Mouse (Mus musculus) forebrain, embryonic 10.5 days (tissue): ENCODE measurements around the gene Lhx4. TPM values are rescaled to one million over a fixed set of nuclear protein-coding genes. Genes with fewer than 3 reads are reported as not detected.

ENCODE experiments used
- DNase-seq: peaks from one replicate; pipeline ENCODE4 v3.0.0-alpha.2; 2017; ENCODE audit warnings: low spot score; ENCODE audit errors: extremely low spot score
- H3K27ac ChIP-seq: fragments of 300-500 bp; sonication (generic); 2 replicates; pipeline ENCODE4 v1.5.1; 2016; ENCODE audit warnings: mild to moderate bottlenecking
- H3K27me3 ChIP-seq: fragments of 300-500 bp; sonication (generic); 2 replicates; pipeline ENCODE4 v1.6.1; 2016; ENCODE audit warnings: mild to moderate bottlenecking; ENCODE audit not compliant: poor library complexity, severe bottlenecking
- H3K36me3 ChIP-seq: fragments of 300-500 bp; sonication (generic); replicated peaks from 2 replicates; pipeline ENCODE4 v1.6.1; 2016; ENCODE audit warnings: mild to moderate bottlenecking, moderate library complexity
- H3K4me1 ChIP-seq: fragments of 300-500 bp; sonication (generic); 2 replicates; pipeline ENCODE4 v1.6.1; 2016
- H3K4me3 ChIP-seq: fragments of 300-500 bp; sonication (generic); 2 replicates; pipeline ENCODE4 v1.5.1; 2016; ENCODE audit warnings: mild to moderate bottlenecking, moderate library complexity
- H3K9me3 ChIP-seq: fragments of 300-500 bp; sonication (generic); 2 replicates; pipeline ENCODE4 v1.6.1; 2016; ENCODE audit warnings: mild to moderate bottlenecking, moderate library complexity
- WGBS: fragments of 180-500 bp; shearing (Covaris S2); methylation state at CpG from one replicate; pipeline ENCODE4 v1.1.7; 2016; 5-methylcytosine and 5-hydroxymethylcytosine counted together
- polyA plus RNA-seq: library from polyadenylated mRNA; unstranded; fragments of >200 nt; fragmentation: Nextera tagmentation; extraction: Ambion mirVana; gene quantifications from 2 replicates; pipeline ENCODE4 v1.2.1, GENCODE M21; 2016

The Lhx4 gene
- polyA plus RNA-seq, 1 experiment from 2014 or later: not detected

DNA sequence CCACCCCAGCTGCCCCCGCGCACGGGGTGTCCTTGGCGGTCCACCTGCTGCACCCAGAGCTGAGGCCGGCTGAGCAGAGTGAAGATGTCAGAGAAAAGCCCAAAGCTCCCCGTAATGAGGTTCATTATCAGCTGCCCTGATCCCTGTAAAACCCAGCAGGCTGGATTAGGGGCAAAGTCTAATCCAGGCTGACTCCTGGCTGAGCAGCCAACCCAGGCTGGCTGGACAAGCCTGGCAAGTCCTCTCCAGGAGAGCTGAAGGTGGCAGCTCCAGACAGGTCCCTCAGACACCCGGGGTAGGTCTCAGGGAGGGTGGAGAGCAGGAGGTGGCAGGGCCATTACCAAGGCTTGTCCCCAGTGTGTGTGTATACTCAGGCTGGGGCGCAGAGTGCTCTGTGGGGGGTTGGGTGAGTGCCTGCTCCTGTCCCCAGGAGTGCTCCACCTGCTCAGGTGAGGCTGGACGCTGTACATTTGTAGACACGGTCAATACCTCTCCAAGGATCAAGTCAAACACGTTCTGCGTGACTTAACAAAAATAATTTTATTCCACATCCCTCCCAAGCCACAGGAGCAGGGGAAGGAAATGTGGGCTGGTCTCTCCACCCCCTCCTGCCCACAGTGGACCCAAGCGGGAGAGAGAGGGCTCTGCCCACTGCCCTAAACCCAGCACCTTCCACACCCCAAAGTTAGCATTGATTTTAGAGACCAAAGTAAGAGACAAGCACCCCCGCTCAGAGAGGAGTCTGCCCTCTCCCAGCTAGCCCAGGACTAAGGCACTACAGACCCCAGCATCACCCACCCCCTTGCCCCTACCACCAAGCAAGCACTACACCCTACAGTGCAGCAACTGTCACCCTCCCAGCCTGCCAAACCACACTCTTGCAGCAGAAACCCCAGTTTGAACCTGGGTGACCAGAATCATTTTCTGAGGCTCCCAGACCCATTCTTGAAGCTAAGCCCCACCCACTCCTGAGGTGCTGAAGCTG is 26.4 kb upstream of the Lhx4 start:
- H3K27ac ChIP-seq: 0 out of 2 replicates have a peak overlapping the region, but pooled peaks have one; percentile 45
- H3K4me3 ChIP-seq: no peak overlapping the region
- WGBS: 52% methylated on average over 14 of the region's 14 CpGs
- H3K9me3 ChIP-seq: no peaks in the 10 kb centered on the region
- H3K36me3 ChIP-seq: peaks cover 30% of the 10 kb centered on the region
- no peak for DNase-seq
- H3K27me3 ChIP-seq: peaks cover 23% of the 10 kb centered on the region
- peaks cover 12% of the 10 kb centered on the region for H3K4me1 ChIP-seq

GRCm38 (mm10) chr1:155759167-155759566 is 7.7 kb upstream of the Lhx4 start:
- H3K36me3 ChIP-seq: no peaks in the 10 kb centered on the region
- 55% methylated on average over 12 of the region's 12 CpGs for WGBS
- H3K4me1 ChIP-seq: no peaks in the 10 kb centered on the region
- DNase-seq: no peak
- peaks cover 51% of the 10 kb centered on the region for H3K27me3 ChIP-seq
- H3K4me3 ChIP-seq: no peak overlapping the region
- H3K27ac ChIP-seq: no peak overlapping the region
- no peaks in the 10 kb centered on the region for H3K9me3 ChIP-seq

DNA sequence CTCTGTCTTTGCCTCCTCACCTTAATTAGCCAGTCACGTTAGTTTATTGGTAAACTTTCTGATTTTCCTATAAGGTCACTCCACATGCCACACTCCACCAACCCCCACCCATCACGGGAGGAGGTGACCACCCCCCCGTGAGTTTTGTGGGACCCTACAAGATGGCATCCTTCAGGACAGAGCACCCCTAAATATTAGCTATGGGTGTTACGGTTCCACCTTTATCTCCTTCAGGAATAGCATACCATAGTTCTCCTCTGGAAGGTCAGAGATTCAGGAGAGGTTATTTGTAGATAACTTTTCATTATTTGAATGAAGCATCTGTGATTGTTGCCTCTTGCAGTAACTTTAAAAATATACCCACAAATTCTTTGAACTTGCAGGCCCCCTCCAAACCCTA is 7.2 kb upstream of the Lhx4 start:
- H3K9me3 ChIP-seq: no peaks in the 10 kb centered on the region
- 82% methylated on average over 4 of the region's 4 CpGs for WGBS

GRCm38 (mm10) chr1:155757621-155758020 is 6.1 kb upstream of the Lhx4 start:
- H3K27ac ChIP-seq: no peak overlapping the region
- peaks cover 67% of the 10 kb centered on the region for H3K27me3 ChIP-seq
- no peaks in the 10 kb centered on the region for H3K9me3 ChIP-seq
- H3K36me3 ChIP-seq: no peaks in the 10 kb centered on the region
- H3K4me3 ChIP-seq: no peak overlapping the region
- H3K4me1 ChIP-seq: no peaks in the 10 kb centered on the region
- WGBS: 84% methylated on average over 7 of the region's 7 CpGs
- DNase-seq: no peak

More for the DNA sequence above, 7.2 kb upstream of the Lhx4 start:
- Histone ChIP-seq H3K27ac (no peak overlapping the region), H3K36me3 (no peaks in the 10 kb centered on the region), H3K27me3 (peaks cover 56% of the 10 kb centered on the region), H3K4me1 (no peaks in the 10 kb centered on the region), H3K4me3 (no peak overlapping the region)
- DNase-seq: no peak

- peaks cover 22% of the 10 kb centered on the region for H3K4me1 ChIP-seq
- WGBS: 78% methylated on average over 9 of the region's 9 CpGs
- no peaks in the 10 kb centered on the region for H3K9me3 ChIP-seq
- no peak overlapping the region for H3K4me3 ChIP-seq
- H3K36me3 ChIP-seq: no peaks in the 10 kb centered on the region
- no peak for DNase-seq
- no peak overlapping the region for H3K27ac ChIP-seq
- peaks cover 82% of the 10 kb centered on the region for H3K27me3 ChIP-seq
Observed at GRCm38 (mm10) chr1:155753411-155753810, 1.9 kb upstream of the Lhx4 start.

DNA sequence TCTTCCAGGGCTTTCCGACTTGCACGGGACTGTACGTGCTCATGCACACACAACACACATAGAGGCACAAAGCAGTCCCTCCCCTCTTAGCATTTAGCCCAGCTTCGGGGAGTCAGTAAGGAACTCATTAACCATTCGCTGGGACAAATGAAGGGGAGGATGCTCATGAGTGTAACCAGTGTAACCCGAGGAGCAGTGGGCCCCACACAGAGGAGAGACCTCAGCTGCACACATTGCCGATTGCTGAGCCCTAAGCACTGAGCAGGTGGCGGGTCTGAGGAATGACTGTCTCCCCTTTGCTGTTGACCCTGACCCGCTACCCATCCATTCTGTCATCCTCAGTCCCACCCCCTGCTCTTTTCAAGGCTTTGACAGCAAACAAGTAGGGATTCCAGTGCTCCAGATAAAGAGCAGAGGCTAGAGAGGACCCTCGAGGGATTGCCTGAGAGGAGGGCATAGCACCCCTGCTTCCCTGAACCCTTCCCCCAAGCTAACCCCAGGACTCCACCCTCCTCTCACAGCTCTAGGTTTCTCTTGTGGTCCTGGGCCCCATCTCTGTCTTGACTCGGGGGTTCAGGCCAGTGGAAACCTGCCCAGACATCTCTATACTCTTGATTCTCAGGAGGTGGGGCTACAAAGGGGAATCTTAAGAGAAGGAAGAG is 836 bp downstream of the Lhx4 start:
- Histone ChIP-seq H3K36me3 (no peaks in the 10 kb centered on the region), H3K27me3 (peaks cover 95% of the 10 kb centered on the region), H3K4me1 (peaks cover 22% of the 10 kb centered on the region), H3K9me3 (no peaks in the 10 kb centered on the region), H3K4me3 (no peak overlapping the region), H3K27ac (no peak overlapping the region)
- no peak for DNase-seq
- WGBS: 12% methylated on average over 11 of the region's 11 CpGs

DNA sequence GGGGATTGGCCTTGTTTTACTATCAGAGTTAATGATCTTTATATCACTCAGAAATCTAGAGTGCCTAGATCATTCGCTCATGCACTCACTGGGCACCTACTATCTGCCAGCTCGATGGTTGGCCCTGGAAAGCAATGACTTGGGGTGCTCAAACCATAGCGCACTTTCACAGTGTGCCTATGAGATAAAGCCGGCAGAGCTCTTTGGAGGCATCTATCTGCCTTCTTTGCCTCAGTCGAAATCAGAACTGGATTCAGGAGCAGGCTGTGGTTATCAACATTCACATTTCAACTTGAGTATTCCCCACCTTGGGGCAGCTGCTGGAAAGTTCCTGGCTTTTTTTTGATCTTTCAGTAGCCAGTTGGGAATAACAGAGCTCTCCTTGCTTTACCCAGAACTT is 3.6 kb downstream of the Lhx4 start:
- H3K36me3 ChIP-seq: no peaks in the 10 kb centered on the region
- DNase-seq: no peak
- peaks cover 26% of the 10 kb centered on the region for H3K4me1 ChIP-seq

GRCm38 (mm10) chr1:155747011-155747410 is 4.5 kb downstream of the Lhx4 start:
- 9% methylated on average over 8 of the region's 8 CpGs for WGBS
- no peaks in the 10 kb centered on the region for H3K36me3 ChIP-seq
- no peak overlapping the region for H3K4me3 ChIP-seq
- DNase-seq: no peak
- no peak overlapping the region for H3K27ac ChIP-seq
- H3K27me3 ChIP-seq: peaks cover 100% of the 10 kb centered on the region
- no peaks in the 10 kb centered on the region for H3K9me3 ChIP-seq
- peaks cover 35% of the 10 kb centered on the region for H3K4me1 ChIP-seq

More for the DNA sequence above, 3.6 kb downstream of the Lhx4 start:
- 71% methylated on average over 5 of the region's 5 CpGs for WGBS
- Histone ChIP-seq H3K27ac (no peak overlapping the region), H3K4me3 (no peak overlapping the region), H3K9me3 (no peaks in the 10 kb centered on the region), H3K27me3 (peaks cover 100% of the 10 kb centered on the region)

DNA sequence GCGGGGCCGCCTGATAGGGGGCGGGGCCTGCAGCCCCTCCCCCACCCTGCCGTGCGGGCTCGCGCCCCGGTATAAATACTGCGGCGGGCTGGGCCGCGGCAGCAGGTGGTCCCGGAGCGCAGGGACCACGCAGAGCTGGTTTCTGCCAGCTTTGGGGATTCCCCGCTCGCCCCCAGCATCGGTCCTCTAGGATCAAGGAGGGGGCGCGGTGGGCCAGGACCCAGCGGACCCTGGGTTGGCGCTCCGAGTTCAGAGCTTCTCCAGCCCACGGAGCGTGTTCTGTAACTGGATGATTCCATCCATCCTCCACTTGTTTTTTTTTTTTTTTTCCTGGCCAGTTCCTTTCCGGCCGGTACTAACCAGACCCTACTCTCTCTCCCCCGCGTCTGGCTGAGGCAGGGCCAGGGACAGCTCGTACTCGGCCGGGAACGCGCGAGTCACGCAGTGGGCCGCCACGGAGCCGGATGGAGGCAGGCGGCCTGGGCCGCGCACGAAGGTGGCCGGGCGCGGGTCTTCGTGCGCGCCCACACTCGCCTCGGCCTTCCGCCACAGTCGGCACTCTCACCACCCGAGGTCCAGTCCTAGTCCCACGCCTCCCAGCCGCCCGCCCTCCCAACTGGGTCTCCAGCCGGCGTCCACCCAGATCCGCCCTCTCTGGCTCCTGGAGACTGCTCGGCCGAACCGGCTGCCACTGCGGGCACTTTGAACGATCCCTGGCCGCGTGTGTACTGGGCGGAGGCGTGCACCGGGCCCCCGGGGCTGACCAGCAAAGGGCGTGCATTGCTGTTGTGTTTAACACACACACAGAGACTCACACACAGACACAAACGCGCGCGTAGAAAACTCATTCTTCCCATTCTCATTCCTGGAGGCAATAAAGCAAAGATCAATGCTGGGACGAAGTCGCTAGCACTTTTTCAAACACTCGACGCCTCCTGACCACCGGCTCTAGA is 8.8 kb downstream of the Lhx4 start:
- Histone ChIP-seq H3K36me3 (no peaks in the 10 kb centered on the region), H3K4me1 (peaks cover 31% of the 10 kb centered on the region), H3K9me3 (no peaks in the 10 kb centered on the region), H3K27me3 (peaks cover 100% of the 10 kb centered on the region), H3K27ac (0 out of 2 replicates have a peak overlapping the region, but pooled peaks have one; percentile 15), H3K4me3 (peak overlapping the region; percentile 66)
- peak; percentile 62 for DNase-seq
- under 1% methylated on average over 81 of the region's 81 CpGs for WGBS

GRCm38 (mm10) chr1:155741988-155742387 is 9.5 kb downstream of the Lhx4 start:
- WGBS: under 1% methylated on average over 26 of the region's 26 CpGs
- no peak overlapping the region for H3K27ac ChIP-seq
- H3K27me3 ChIP-seq: peaks cover 100% of the 10 kb centered on the region
- no peaks in the 10 kb centered on the region for H3K36me3 ChIP-seq
- H3K4me3 ChIP-seq: peak overlapping the region; percentile 66
- peaks cover 38% of the 10 kb centered on the region for H3K4me1 ChIP-seq
- peak; percentile 66 for DNase-seq
- H3K9me3 ChIP-seq: no peaks in the 10 kb centered on the region

DNA sequence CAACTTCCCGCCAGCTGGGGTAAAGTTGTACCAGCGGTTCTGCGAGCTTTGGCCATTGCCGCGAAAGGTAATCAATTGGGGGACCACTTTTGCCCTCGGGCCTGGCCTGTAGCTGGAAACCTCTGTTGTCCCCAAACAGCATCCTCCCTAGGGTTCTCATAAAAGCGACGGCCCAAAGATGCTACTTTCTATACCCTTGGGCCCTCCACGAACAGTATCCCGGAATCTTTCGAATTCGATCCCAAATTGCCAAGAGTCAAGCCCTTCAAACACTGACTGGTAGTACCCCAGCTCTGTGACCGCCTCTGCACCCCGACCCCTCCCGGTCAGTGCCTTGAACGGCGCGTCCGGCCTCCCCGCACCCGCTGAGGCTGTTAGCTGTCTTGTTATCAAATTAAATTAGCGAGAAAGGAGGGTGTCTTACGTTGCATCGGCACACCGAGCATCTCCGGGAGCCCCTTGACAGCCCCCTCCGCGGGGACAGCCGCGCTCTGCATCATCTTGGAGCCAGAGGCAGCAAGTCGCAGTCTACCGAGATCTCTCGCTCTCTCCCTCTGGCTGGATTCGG is 10.0 kb downstream of the Lhx4 start:
- peaks cover 44% of the 10 kb centered on the region for H3K4me1 ChIP-seq
- peak overlapping the region; percentile 66 for H3K4me3 ChIP-seq
- peak; percentile 61 for DNase-seq
- H3K27ac ChIP-seq: no peak overlapping the region
- no peaks in the 10 kb centered on the region for H3K9me3 ChIP-seq
- peaks cover 100% of the 10 kb centered on the region for H3K27me3 ChIP-seq
- H3K36me3 ChIP-seq: no peaks in the 10 kb centered on the region
- under 1% methylated on average over 34 of the region's 34 CpGs for WGBS
